Comparison of ENCODE assay signal across 13 mouse cellular contexts in the genomic region with DNA sequence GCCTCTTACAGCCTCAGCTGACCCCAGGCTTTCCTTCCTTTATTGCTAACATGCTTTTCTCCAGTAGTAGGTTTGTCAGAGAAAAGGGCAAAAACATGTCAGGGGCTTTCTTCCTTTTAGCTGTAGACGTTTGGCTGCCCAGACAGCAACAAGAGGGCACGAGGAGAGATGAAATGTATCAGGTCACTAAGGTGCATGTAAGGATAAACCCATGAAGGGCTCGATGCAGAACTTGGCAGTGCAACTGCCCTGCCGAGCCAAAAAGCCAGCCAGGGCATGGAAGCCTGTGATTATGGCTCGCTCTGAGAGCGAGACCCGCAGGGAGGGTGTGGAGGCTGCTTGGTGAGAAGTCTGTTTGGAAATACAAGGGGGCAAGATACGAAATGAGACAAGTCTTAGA.
A peak's percentile ranks its signal among the peaks of the same experiment; 100 is the strongest.
DNase-seq lines count a peak whose midpoint lies in the region; ATAC-seq and TF ChIP-seq lines count a peak whose summit lies in the region.
"Had no signal": no experiment of that assay in that cellular context is flagged by ENCODE, and none has a peak within 500 bp of the region (broad histone marks: within the 10 kb centered on the region; RNA-seq: fewer than 3 reads in every experiment).

No protein-coding gene starts in this region.

- intact Hi-C loops in heart, adult 2 months (cut with DNase I): loop anchor here (5.0 kb wide), 2 partner anchors 42 to 182 kb away; no protein-coding TSS in a partner anchor

- ATAC-seq in heart, embryonic 15.5 days (replicated peaks; ENCODE audit: insufficient number of reproducible peaks, insufficient read depth, low FRiP score, low read depth): no peak
- no peak for ATAC-seq in CD4-positive, CD25-positive, alpha-beta regulatory T cell, adult 4 months
- ATAC-seq: activated CD4-positive, CD25-positive, alpha-beta regulatory T cell, adult 4 months had no signal

- H3K9me3 ChIP-seq in heart, embryonic 10.5 days: no peaks in the 10 kb centered on the region
- no peaks in the 10 kb centered on the region for H3K9me3 ChIP-seq in heart, embryonic 15.5 days (replicated peaks)

- TF ChIP-seq EP300 in heart, adult 2 months (IDR thresholded peaks at IDR 0.05; ENCODE audit: insufficient read depth, low read depth, low read length): 0 out of 2 replicates have a peak, but pooled peaks have one; percentile 49

- peak overlapping the region; percentile 19; the same call in 1 of the 2 replicates for H3K4me3 ChIP-seq in heart, adult 2 months
- H3K4me3 ChIP-seq in heart, embryonic 10.5 days: no peak overlapping the region
- H3K4me3 ChIP-seq in heart, embryonic 15.5 days: no peak overlapping the region

- 31% methylated on average over 8 of the region's 8 CpGs for WGBS in heart, adult 2 months
- 78% methylated on average over 8 of the region's 8 CpGs for WGBS in heart, embryonic 10.5 days
- 50% methylated on average over 8 of the region's 8 CpGs for WGBS in heart, embryonic 15.5 days

- peaks cover 1% of the 10 kb centered on the region; the same call in 1 of the 2 replicates for H3K4me1 ChIP-seq in heart, adult 2 months (ENCODE audit: control insufficient read depth, insufficient read depth, low read length)
- H3K4me1 ChIP-seq in heart, embryonic 10.5 days: peaks cover 16% of the 10 kb centered on the region; the same call in 1 of the 2 replicates
- peaks cover 15% of the 10 kb centered on the region for H3K4me1 ChIP-seq in heart, embryonic 15.5 days (replicated peaks)

- DNase-seq in heart, adult 2 months: peak; percentile 71 to 78
- no peak for DNase-seq in heart, embryonic 10.5 days (ENCODE audit: low spot score)
- DNase-seq in adrenal gland, postnatal 25 days: peak; percentile 37
- peak; percentile 82 to 83 for DNase-seq in cerebellum, postnatal 36 days
- no peak for DNase-seq in right cerebral cortex, postnatal 4 days
- no peak for DNase-seq in liver
- DNase-seq: kidney, postnatal 4 days; lung, embryonic 14.5 days; retina, postnatal 1 day; thymus, postnatal 25 days had no signal

- H3K36me3 ChIP-seq in heart, adult 2 months (ENCODE audit: control insufficient read depth, insufficient read depth, low read length): peaks cover 8% of the 10 kb centered on the region
- H3K36me3 ChIP-seq in heart, embryonic 10.5 days: no peaks in the 10 kb centered on the region
- H3K36me3 ChIP-seq in heart, embryonic 15.5 days: no peaks in the 10 kb centered on the region

- no peaks in the 10 kb centered on the region for H3K79me2 ChIP-seq in heart, adult 2 months (replicated peaks; ENCODE audit: control insufficient read depth, insufficient read depth, low read length)

- 0 out of 2 replicates have a peak, but pooled peaks have one; percentile 5 for TF ChIP-seq POLR2A in heart, adult 2 months (IDR thresholded peaks at IDR 0.05; ENCODE audit: insufficient read depth, low read depth, low read length)

- H3K27ac ChIP-seq in heart, adult 2 months: peak overlapping the region; percentile 86
- no peak overlapping the region for H3K27ac ChIP-seq in heart, embryonic 10.5 days
- H3K27ac ChIP-seq in heart, embryonic 15.5 days: peak overlapping the region; percentile 9; the same call in 1 of the 2 replicates

- peak overlapping the region; percentile 59; the same call in 1 of the 2 replicates for H3K9ac ChIP-seq in heart, adult 2 months (ENCODE audit: low read depth, low read length)
- no peak overlapping the region for H3K9ac ChIP-seq in heart, embryonic 15.5 days
- H3K9ac ChIP-seq: lung, embryonic 14.5 days had no signal

- TF ChIP-seq CTCF in heart, adult 2 months (IDR thresholded peaks at IDR 0.05): no peak

- H3K27me3 ChIP-seq in heart, adult 2 months (ENCODE audit: control insufficient read depth, insufficient read depth, low read length): no peaks in the 10 kb centered on the region
- no peaks in the 10 kb centered on the region for H3K27me3 ChIP-seq in heart, embryonic 10.5 days (ENCODE audit: insufficient read depth, poor library complexity, severe bottlenecking)
- H3K27me3 ChIP-seq in heart, embryonic 15.5 days: no peaks in the 10 kb centered on the region

- no peak overlapping the region for H3K4me2 ChIP-seq in heart, embryonic 15.5 days
- H3K4me2 ChIP-seq: lung, embryonic 14.5 days had no signal

Comparison
In these comparisons a context has a peak if more than half of its experiments do, and no peak if none do; other contexts are left out.
1. DNase-seq: peak in heart, adult 2 months (2 of 2), adrenal gland, postnatal 25 days (single experiment) and cerebellum, postnatal 36 days (2 of 2); none in heart, embryonic 10.5 days (single experiment), right cerebral cortex, postnatal 4 days (single experiment) and liver (single experiment).